Mouse (Mus musculus): Measurements from ENCODE around the gene Prr18. TPM values are rescaled to one million over a fixed set of nuclear protein-coding genes. Genes with fewer than 3 reads are reported as not detected.

Prr18 gene
- total RNA-seq, 2 experiments from 2014 or later, result 7.2 to 12.3 TPM

- peak in 1 of 2 experiments; percentile 75 for DNase-seq (ENCODE audit: low spot score in 2 of 2)
- intact Hi-C loops (cut with DNase I), result no loop called here
These were observed 2.6 kb downstream of the Prr18 start for GRCm38 (mm10) chr17:8339666-8340374.

GRCm38 (mm10) chr17:8340407-8341359 is 3.4 kb downstream of the Prr18 start:
- intact Hi-C loops (cut with DNase I), result no loop called here
- DNase-seq (ENCODE audit: low spot score in 2 of 2), result peak; percentile 53 to 58

GRCm38 (mm10) chr17:8341360-8341963 is 4.2 kb downstream of the Prr18 start:
- no peak for DNase-seq (ENCODE audit: low spot score in 2 of 2)
- intact Hi-C loops (cut with DNase I), result no loop called here

- DNase-seq (ENCODE audit: low spot score in 2 of 2), result no peak
- intact Hi-C loops (cut with DNase I), result no loop called here
These were observed 5.4 kb downstream of the Prr18 start for GRCm38 (mm10) chr17:8342706-8343105.

GRCm38 (mm10) chr17:8343416-8343815 is 6.2 kb downstream of the Prr18 start:
- DNase-seq (ENCODE audit: low spot score in 2 of 2), result no peak
- intact Hi-C loops (cut with DNase I), result no loop called here

- DNase-seq (ENCODE audit: low spot score in 2 of 2), result no peak
- intact Hi-C loops (cut with DNase I), result no loop called here
These were observed 10.6 kb downstream of the Prr18 start for GRCm38 (mm10) chr17:8347765-8348285.

- no peak for DNase-seq (ENCODE audit: low spot score in 2 of 2)
- intact Hi-C loops (cut with DNase I), result no loop called here
These were observed 11.7 kb downstream of the Prr18 start for GRCm38 (mm10) chr17:8348941-8349340.

- no peak for DNase-seq (ENCODE audit: low spot score in 2 of 2)
- intact Hi-C loops (cut with DNase I), result no loop called here
These were observed 13.8 kb downstream of the Prr18 start for GRCm38 (mm10) chr17:8351088-8351487.

- intact Hi-C loops (cut with DNase I), result no loop called here
- DNase-seq (ENCODE audit: low spot score in 2 of 2), result no peak
These were observed 18.4 kb downstream of the Prr18 start, which contains the start of gene T2 for GRCm38 (mm10) chr17:8355692-8356091. TSS of gene T2 (plus strand) at chr17:8355992.

- intact Hi-C loops (cut with DNase I), result no loop called here
- no peak for DNase-seq (ENCODE audit: low spot score in 2 of 2)
These were observed 20.2 kb downstream of the Prr18 start for GRCm38 (mm10) chr17:8357498-8357897.

- intact Hi-C loops (cut with DNase I), result no loop called here
- DNase-seq (ENCODE audit: low spot score in 2 of 2), result no peak
These were observed 23.6 kb downstream of the Prr18 start for GRCm38 (mm10) chr17:8360876-8361275.

- DNase-seq (ENCODE audit: low spot score in 2 of 2), result no peak
- intact Hi-C loops (cut with DNase I), result no loop called here
These were observed 24.2 kb downstream of the Prr18 start for GRCm38 (mm10) chr17:8361281-8362103.

- peak; percentile 57 to 64 for DNase-seq (ENCODE audit: low spot score in 2 of 2)
- intact Hi-C loops (cut with DNase I), result no loop called here
These were observed 30.5 kb downstream of the Prr18 start for GRCm38 (mm10) chr17:8367514-8368480.

GRCm38 (mm10) chr17:8368570-8368969 is 31.3 kb downstream of the Prr18 start:
- intact Hi-C loops (cut with DNase I), result no loop called here
- DNase-seq (ENCODE audit: low spot score in 2 of 2), result peak; percentile 73 to 93

GRCm38 (mm10) chr17:8369171-8369570 is 31.9 kb downstream of the Prr18 start:
- intact Hi-C loops (cut with DNase I), result no loop called here
- DNase-seq (ENCODE audit: low spot score in 2 of 2), result no peak

GRCm38 (mm10) chr17:8370634-8371229 is 33.5 kb downstream of the Prr18 start:
- no peak for DNase-seq (ENCODE audit: low spot score in 2 of 2)
- intact Hi-C loops (cut with DNase I), result loop anchor here (5.0 kb wide), 2 partner anchors 88 to 103 kb away; partner anchors contain the start of gene Mpc1

GRCm38 (mm10) chr17:8371834-8372233 is 34.6 kb downstream of the Prr18 start:
- intact Hi-C loops (cut with DNase I), result loop anchor here (2.0 to 5.0 kb wide), 3 partner anchors 61 to 105 kb away; partner anchors contain the start of genes Mpc1 and Sft2d1
- peak; percentile 82 to 93 for DNase-seq (ENCODE audit: low spot score in 2 of 2)
